Mouse (Mus musculus) urinary bladder, adult 18-20 months (tissue): ENCODE data around the gene Kif1c.
"Not testable (repeated sequence)": the region's sequence is repeated elsewhere in the genome, so short reads cannot be mapped to it uniquely, and the experiment has no call there.

ENCODE experiments used
- DNase-seq, 2 experiments: peaks; one replicate each; pipeline ENCODE4 v3.0.0; 2022; ENCODE audit warnings: low spot score in 2 of 2, mixed read lengths in 2 of 2

The Kif1c gene

DNA sequence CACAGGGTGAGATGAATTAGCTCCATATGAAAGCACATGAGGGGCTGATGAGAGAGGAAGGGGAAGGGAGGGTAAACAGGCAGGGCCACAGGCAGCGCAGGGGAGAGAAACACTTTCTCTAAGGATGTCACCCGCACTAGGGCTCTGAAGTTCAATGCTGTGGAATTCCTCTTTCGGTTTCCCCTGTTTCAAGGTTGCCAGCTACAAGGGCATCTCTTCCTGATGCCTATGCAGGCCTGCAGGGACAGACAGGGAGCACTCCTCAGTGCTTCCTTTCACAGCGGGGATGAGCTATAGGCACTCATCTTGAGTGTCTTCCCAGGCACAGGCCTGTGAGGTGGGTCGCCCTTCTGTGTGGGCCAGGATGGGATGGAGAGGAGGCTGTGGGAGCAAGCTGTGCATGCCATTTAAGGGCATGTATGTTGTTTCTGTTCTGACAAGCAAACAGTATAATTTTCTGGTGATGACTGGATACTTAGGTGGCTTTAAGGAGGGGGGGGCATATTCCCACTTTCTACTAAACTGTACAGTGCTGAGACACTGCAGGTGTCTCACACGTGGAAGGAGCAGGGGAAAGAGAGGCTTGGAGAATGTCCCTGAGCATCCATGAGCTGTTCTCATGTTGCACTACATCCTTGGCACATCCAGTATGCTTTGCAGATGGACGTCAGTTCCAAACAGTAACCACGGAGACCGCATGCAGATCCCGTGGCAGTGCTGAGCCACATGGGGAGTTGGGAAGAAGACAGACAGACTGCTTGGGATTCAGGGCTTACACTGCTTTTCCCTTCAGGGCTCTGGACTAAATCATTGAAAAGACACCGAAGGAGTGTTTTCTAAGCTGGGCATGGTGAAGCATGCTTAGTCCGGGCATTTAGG, 42.5 kb downstream of the Kif1c start:
- no peak for DNase-seq

DNA sequence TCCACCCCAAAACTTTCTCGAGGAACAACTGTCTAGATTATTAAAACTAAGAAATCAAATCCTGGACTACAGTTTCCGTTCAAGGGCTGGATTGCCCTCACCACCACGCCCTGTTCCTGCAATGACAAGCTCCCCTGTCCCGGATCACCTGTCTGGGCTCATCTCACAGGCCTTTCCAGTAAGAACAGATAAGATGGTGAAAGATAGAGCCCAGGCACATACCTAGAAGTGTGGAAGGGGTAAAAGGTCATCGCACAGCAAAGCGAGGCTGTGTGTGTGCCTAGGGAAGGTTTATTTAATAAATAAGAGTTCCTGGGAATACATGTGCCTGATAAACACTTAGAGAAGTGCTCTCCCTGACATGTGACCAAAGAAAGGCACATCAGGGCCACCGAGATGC, 45.3 kb downstream of the Kif1c start:
- no peak for DNase-seq

DNA sequence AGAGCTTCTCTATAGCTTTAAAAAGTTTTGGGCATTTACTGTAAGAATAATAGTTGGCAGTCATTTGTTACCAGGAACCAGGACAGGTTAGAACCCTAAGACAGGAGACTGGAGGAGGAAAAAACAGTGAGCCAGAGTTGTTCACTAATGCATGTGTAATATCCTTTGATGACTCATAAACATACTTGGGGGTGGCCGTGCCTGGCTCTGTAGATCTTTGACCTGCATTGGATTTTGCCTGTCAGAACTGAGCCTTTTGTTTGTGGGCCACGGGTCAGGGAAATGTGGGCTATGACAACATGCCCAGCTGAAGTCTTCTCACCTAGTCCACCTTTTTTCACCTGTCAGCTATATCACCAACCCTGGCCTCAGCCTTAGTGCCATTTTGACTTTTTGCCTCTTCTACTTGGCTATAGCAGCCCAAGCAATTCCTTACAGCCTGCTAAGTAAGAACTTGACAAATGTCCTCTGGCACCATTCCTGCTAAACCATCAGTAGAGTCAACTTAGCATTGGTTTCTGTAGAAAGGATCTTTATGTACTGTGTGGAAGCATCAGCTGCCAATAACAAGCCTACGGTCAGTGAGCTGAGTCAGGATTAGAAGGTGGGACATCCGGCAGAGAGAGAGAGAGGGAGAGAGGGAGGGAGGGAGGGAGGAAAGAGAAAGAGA, 47.7 kb downstream of the Kif1c start:
- DNase-seq: peak in 1 of 2 experiments; percentile 64

DNA sequence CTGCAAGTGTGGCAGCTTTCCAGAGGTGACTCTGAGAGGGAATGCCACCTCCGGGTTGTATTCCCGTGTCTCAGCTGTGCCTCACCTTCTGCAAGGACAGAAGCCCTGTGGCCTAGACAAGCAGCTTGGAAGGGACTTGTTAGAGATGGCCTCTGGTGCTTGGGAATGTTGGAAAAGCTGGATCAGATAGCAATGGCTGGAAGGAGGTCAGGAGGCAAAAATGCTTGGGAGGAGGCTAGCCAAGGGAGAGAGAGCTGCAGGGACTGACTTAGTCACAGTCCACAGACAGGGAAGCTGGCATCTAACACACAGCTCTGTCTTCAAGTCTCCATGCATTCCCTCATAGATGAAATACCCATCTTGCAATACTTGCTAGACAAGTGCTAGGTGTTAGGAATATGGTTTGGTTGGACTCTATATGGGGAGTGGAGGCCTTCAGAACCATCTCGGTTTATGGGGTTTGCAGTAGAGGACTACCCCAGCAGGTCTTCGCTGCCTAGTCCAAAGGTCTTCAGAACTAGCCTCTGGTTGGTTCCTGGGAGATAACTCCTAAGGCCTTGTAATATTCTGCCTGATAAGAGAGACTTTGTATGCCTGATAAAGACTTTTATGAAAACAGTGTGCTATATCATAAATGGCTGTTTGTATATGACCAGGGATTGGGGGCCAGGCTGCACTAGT, 52.1 kb downstream of the Kif1c start:
- no peak for DNase-seq

DNA sequence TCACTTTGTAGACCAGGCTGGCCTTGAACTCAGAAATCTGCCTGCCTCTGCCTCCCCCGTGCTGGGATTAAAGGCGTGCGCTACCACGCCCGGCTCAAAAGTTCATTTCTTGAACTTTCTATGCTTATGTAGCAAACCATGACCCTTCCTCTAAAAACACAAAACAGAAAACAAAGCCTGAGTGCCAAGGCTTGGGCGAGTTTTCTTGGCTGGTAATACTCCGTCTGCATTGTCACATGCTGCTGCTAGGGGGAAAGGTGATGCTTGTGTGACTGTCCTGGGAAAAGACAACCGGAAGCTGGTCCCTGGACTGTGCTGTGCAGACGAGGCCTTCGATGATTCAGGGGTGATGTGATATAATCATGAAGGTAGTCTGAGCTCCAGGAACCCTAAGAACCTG, 52.8 kb downstream of the Kif1c start:
- no peak for DNase-seq

DNA sequence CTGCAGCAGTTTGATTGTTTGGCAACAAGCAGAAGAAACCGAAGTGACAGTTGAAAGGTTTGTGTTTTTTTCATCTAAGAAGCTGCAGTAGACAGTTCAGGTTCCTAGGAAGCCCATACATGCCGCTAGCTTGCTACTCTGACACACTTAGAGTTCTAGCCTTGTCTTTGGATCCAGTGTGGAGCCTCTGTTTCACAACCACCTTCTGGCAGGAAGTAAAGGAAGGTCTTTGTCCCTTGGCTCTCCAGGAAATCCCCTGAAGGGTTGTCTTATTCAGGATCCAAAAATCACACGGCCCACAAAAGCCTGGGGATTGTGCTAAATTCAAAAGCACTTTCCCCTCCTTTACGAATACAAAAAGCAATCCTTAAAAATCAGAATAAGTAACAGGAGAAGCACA, 54.1 kb downstream of the Kif1c start:
- DNase-seq: no peak

DNA sequence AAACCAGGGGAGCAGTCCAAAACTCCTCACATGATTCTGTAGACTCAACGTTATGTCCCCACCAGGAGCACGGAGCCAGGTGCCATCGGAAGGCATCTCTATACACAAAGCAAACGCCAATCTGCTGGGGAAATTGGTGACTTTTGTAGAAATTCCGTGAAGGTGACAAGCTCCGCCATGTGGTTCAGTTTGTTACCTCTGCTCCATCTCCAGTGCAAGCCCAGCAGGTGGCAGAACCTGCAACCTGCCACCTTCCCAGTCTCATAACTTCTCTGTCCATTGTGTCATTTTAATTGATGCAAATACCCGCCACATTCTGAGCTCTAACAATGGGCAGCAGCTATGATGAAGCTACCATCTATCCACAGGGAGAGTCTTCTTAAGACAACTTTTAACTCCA, 54.6 kb downstream of the Kif1c start:
- no peak for DNase-seq

DNA sequence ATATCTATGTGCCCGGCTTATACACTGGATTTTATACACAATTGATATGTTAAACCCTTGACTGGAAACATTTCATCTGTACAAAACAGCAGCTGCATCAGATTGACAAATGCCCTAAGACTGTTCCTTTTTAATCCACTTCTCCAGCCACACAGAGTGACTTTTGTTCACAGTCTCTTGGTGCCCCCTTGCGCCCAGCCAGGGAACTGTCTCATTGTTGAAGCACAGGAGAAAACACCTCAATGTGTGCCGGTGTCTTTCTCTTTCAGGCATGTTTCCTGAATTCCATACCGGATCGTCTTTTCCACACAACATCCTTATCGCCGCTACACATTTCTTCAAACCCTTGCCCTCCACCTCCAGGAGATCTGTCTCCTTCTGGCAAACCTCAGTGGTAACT, 55.3 kb downstream of the Kif1c start:
- peak; percentile 63 to 88 for DNase-seq

DNA sequence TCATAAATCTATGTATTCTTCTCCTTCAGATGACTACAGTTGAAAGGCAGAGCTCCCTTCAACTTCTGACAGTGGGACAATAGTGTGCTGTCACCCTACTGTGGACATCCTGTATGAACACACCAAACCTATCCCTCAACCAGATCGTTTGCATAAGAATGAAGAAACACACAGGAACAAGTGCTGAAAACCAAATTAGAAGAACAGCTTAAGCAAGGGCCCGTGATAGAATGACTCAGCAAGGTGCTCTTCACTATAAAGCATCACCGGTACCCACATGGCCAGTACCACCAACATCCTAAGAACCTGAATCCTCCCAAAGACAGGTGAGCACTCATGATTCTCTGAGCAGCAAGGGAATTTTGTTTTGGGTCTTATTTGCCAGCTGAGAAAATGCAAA, 60.1 kb downstream of the Kif1c start:
- DNase-seq: not testable (repeated sequence)

DNA sequence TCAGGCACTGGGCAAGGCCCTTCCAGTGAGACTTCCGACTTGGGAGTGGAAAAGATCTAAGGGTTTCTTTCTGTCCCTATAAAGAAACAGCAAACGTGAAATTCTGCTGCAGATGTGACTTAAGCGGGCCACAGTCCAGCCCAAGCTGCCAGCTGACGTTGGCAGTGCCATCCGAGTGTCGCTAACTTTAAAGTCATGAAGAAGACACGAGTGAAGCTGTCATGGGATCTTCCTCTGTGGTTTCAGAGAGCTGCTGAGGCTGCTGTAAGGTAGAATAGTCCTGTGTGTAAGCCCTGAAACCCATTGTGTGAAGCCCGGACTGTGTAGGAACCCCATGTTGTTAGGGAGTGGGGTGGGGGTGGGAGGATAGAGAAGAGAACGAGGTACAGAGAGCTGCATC, 62.3 kb downstream of the Kif1c start:
- DNase-seq: no peak

DNA sequence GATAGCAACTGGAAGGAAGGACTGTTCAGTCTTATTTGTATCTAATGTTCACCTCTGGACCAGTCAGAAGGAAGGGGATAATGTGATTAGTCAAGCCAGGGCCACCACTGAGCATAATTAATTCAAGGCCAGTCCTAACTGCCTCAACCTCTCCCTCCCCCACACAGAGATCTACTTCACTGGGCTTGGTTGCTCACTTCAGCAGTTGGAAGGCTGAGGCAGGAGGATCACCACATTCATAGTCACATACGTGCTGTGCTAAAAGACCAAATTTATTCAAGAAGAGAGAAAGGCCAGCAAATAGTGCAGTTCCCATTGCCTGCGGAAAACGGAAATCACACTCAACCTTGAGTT, 63.2 kb downstream of the Kif1c start:
- no peak for DNase-seq

DNA sequence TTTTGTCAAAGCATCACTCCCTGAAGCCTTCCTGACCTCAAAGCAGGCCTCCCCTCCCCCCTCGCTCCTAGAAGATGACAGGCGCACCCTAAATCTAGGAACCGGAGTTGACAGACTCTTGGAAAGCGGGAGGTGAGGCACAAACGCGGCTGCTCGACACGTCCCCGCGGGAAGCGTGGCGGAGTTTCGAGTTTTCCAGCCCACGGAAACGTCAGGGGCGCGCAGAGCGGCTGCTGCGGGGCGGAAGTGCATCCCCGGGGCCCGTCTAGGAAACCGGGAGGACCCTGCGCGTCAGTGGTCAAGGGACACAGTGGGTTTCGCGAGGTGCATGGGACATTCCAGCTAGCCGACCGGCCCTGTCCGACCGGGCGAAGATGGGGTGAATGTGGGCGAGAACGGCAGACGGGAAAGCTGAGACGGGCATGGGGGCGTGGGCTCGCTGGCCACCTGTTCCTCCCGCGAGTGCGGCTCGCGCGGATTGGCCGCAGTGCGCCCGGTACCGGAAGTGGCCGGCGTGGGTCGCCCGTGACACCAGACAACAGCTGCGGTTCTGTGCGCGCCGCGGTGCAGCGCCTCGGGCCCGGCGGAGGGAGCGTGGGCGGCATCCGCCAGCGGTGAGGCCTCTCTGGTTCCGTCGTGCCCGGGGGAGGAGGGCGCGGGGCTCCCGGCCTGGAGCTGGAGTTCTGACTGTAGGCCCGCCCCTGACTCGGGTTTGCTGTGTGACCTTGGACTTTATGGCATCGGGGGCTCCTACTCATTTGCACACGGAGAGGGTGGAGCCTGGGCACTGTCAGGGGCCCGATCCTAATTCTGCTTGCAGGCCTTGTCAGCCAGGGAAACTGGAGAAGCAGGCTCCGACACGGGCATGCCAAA, 63.8 kb downstream of the Kif1c start, which contains the start of gene Zfp3:
Gene Zfp3, plus strand, starts transcription at position 274 of the 873 bp plus-strand sequence.
- peak; percentile 75 to 78 for DNase-seq

DNA sequence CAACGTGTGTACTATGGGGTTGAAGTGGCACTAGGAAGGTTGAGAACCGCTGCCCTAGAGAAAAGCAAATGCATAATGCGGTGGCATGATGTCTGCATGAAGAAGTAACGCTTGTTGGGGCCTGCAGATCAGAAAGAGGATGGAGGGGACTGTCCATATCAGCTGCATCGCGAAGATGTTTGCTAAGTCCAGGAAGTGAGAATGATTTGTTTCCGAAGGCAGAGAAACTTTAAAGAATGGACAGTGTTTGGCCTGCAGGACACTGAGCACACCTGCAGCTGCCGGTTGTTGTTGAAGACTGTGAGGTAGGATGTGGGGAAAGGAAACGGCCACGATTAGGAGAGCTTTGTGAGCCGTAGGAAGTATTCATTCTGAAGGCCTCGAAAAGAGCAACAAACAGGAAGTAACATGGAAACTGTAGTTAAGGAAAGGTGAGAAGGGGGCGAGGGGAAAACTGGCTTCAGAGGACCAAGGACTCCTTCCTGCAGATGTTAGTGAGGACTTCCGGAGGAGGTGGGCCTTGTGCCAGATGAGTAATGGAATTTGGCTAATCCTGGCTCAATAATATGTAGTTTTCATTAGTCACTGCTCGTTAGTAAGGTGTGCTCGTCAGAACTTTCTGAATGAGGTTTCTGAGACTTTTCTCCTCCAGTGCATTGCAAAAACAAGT, 65.6 kb downstream of the Kif1c start:
- no peak for DNase-seq

DNA sequence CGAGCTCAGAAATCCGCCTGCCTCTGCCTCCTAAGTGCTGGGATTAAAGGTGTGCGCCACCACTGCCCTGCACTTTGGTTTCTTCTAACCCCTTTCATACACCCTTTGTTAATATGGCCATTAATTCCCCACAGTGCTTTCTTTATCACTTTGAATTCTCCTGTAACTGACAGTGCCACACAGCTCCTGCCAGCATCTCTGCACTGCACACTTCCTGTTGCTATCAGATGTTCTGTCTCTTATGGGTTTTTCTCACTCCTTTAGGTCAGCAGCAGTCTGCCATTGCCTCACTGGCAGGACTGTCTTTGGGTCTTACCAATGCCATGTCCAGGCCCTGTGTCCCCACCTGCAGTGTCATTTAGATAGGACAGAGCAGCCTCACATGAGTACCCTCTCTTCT, 70.5 kb downstream of the Kif1c start:
- DNase-seq: no peak

DNA sequence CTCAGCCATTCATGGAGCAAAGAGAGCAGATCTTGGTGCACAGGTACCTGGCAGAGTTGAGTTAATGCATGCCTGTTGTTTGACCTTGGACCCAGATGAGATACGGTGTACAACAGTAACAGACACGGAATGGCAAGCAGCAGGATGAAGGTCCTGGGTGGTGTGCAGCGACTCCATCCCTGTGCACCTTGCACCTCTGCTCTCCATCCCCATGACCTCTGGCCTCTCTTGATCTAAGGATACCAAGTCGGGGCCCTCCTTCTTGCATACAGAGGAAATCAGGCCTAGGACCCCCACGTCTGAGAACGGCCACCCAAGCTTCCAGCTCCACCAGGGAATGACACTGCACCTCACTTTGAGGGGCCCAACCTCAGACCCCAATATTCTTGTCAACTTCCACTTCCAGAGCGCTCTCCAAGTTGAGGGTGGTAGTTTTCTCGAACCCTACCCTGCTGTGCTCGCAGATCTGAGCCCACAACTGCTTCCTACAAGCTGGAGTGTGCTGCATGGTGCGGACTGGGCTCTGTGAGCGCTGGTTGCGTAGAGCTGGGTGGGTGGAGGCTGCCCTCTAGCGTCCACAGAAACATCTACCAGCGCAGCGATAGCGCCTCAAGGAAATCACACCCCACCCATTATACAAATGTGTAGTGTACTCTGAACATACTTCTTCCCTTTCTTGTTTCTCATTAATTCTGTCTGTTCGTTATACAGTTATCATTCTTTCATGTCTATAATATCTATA, 76.7 kb downstream of the Kif1c start:
- peak in 1 of 2 experiments; percentile 43 for DNase-seq

DNA sequence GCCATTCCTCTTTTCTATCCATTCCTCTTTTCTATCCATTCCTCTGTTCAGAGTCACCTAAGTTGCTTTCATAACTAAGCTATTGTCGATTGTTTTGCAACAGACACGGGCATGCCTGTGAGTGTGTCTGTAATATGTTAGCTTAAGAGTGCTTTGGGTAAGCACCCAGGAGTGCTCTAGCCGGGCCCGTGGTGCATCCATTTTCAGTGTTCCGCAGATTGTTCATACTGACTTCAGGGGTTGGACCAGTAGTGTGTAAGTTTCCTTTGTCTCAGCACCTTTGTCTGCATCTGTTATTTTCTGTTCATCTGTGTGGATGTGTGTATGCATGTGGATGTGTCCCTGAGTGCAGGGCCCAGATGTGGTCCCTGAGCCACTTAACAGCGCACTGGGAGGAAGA, 77.3 kb downstream of the Kif1c start:
- DNase-seq: no peak

DNA sequence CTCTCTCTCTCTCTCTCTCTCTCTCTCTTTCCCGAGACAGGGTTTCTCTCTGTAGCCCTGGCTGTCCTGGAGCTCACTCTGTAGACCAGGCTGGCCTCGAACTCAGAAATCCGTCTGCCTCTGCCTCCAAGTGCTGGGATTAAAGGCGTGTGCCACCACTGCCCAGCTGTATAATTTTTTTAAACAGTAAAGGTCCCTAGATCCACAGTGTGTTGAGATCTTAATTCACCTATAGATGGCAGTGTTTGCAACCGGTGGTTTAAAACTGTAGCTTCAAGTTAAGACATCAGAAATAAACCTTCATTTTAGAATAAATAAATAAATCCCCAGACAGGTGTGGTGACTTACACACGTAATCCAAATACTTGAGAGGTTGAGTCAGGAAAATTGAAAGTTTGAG, 77.7 kb downstream of the Kif1c start:
- not testable (repeated sequence) for DNase-seq
